ENCODE assay signal across 8 mouse cellular contexts in the genomic region with DNA sequence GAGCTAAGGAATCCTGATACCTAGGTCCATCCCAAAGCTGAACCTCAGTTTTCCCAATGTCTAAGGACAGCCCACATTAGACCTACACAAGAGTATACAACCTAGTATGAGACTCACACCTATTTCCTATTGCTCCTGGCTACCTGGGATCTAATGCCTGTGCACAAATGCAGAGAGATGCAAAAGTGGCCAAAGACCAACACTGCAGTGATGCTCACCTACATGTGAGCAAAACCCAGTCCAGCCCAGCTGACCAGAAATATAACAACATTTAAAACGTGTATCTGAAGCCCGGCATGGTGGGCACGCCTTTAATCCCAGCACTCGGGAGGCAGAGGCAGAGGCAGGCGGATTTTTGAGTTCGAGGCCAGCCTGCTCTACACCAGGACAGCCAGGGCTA. TPM values are rescaled to one million over a fixed set of nuclear protein-coding genes. Genes with fewer than 3 reads are reported as not detected.
DNase-seq lines count a peak whose midpoint lies in the region; ATAC-seq and TF ChIP-seq lines count a peak whose summit lies in the region.

No protein-coding gene starts in this region.

- WGBS in heart, embryonic 11.5 days (ENCODE audit: insufficient replicate concordance) = 13% methylated on average over 6 of the region's 6 CpGs
- WGBS in hindbrain, embryonic 13.5 days = 8% methylated on average over 6 of the region's 6 CpGs
- WGBS in midbrain, embryonic 10.5 days = 13% methylated on average over 6 of the region's 6 CpGs

- no peaks in the 10 kb centered on the region for H3K4me1 ChIP-seq in heart, embryonic 11.5 days (ENCODE audit: control insufficient read depth, insufficient read depth, low read length)
- peaks cover 4 to 12% of the 10 kb centered on the region in 2 experiments for H3K4me1 ChIP-seq in ES-E14 (ENCODE audit: control insufficient read depth in 2 of 2, insufficient read depth in 2 of 2, low read length in 2 of 2, poor library complexity in 1 of 2)
- H3K4me1 ChIP-seq in hindbrain, embryonic 13.5 days (replicated peaks) = peaks cover 18% of the 10 kb centered on the region
- H3K4me1 ChIP-seq in midbrain, embryonic 10.5 days = peaks cover 37% of the 10 kb centered on the region

- H3K9ac ChIP-seq in heart, embryonic 11.5 days (ENCODE audit: low read depth, low read length) = no peak overlapping the region
- H3K9ac ChIP-seq in ES-E14 (ENCODE audit: insufficient read depth, low read depth, low read length, poor library complexity, severe bottlenecking) = no peak overlapping the region
- no peak overlapping the region for H3K9ac ChIP-seq in hindbrain, embryonic 13.5 days

- H3K4me3 ChIP-seq in heart, embryonic 11.5 days (ENCODE audit: low read depth, low read length) = peak overlapping the region; percentile 82
- H3K4me3 ChIP-seq in ES-E14 (ENCODE audit: insufficient read depth in 1 of 2, low read depth in 1 of 2, low read length in 2 of 2, poor library complexity in 1 of 2, severe bottlenecking in 1 of 2) = peak overlapping the region; percentile 22 to 83; a peak in 3 of 4 replicates
- H3K4me3 ChIP-seq in hindbrain, embryonic 13.5 days = peak overlapping the region; percentile 60; the same call in 1 of the 2 replicates
- H3K4me3 ChIP-seq in midbrain, embryonic 10.5 days = peak overlapping the region; percentile 80
- H3K4me3 ChIP-seq in left cerebral cortex, adult 2 months = no peak overlapping the region; the same call in 1 of the 2 replicates

- H3K27me3 ChIP-seq in heart, embryonic 11.5 days (ENCODE audit: control insufficient read depth, insufficient read depth, low read length) = no peaks in the 10 kb centered on the region
- peaks cover 16% of the 10 kb centered on the region for H3K27me3 ChIP-seq in hindbrain, embryonic 13.5 days
- H3K27me3 ChIP-seq in midbrain, embryonic 10.5 days (ENCODE audit: low read depth, poor library complexity, severe bottlenecking) = peaks cover 23% of the 10 kb centered on the region

- no peak for TF ChIP-seq CTCF in left cerebral cortex, adult 2 months (IDR thresholded peaks at IDR 0.05)

- intact Hi-C loops in left cerebral cortex, adult 2 months (cut with DNase I) = loop anchor here (5.0 to 10.0 kb wide), 3 partner anchors 354 to 811 kb away; a partner anchor contains a TSS

- H3K27ac ChIP-seq in heart, embryonic 11.5 days (ENCODE audit: low read depth, low read length) = no peak overlapping the region
- no peak overlapping the region for H3K27ac ChIP-seq in ES-E14 (ENCODE audit: insufficient read depth, low read depth, low read length, poor library complexity, severe bottlenecking)
- no peak overlapping the region for H3K27ac ChIP-seq in hindbrain, embryonic 13.5 days
- no peak overlapping the region for H3K27ac ChIP-seq in midbrain, embryonic 10.5 days (replicated peaks)
- H3K27ac ChIP-seq in left cerebral cortex, adult 2 months = no peak overlapping the region

- in situ Hi-C loops in ES-E14 (cut with MboI; ENCODE audit: low sequenced_read_pairs in 2 of 2, unreplicated experiment in 2 of 2) = no loop called here

- DNase-seq in heart, adult 9 months (ENCODE audit: low spot score in 2 of 2) = no peak
- DNase-seq in ES-E14 (ENCODE audit: low read depth, low spot score) = no peak
- no peak for DNase-seq in midbrain, embryonic 10.5 days (ENCODE audit: low spot score)
- no peak for DNase-seq in urinary bladder, adult 2 months (ENCODE audit: low spot score)
- no peak for DNase-seq in right cerebral cortex, adult 2 months (ENCODE audit: low spot score in 2 of 2)
- no peak for DNase-seq in left cerebral cortex, adult 2 months (ENCODE audit: extremely low spot score in 1 of 2, low spot score in 2 of 2)

- H3K4me2 ChIP-seq in heart, embryonic 11.5 days = peak overlapping the region; percentile 63
- peak overlapping the region; percentile 58 for H3K4me2 ChIP-seq in hindbrain, embryonic 13.5 days

- no peak for ATAC-seq in heart, embryonic 11.5 days (replicated peaks; ENCODE audit: insufficient number of reproducible peaks, low FRiP score, low TSS enrichment)
- no peak for ATAC-seq in hindbrain, embryonic 13.5 days (ENCODE audit: low FRiP score)

- no peaks in the 10 kb centered on the region for H3K9me3 ChIP-seq in heart, embryonic 11.5 days (replicated peaks; ENCODE audit: control insufficient read depth, low read length)
- no peaks in the 10 kb centered on the region for H3K9me3 ChIP-seq in ES-E14 (ENCODE audit: control insufficient read depth, insufficient read depth, low read depth, low read length)
- no peaks in the 10 kb centered on the region for H3K9me3 ChIP-seq in hindbrain, embryonic 13.5 days
- no peaks in the 10 kb centered on the region for H3K9me3 ChIP-seq in midbrain, embryonic 10.5 days (replicated peaks)

- no peaks in the 10 kb centered on the region for H3K36me3 ChIP-seq in heart, embryonic 11.5 days (ENCODE audit: control insufficient read depth, insufficient read depth, low read length)
- H3K36me3 ChIP-seq in ES-E14 (ENCODE audit: control insufficient read depth, insufficient read depth, low read length, poor library complexity, severe bottlenecking) = no peaks in the 10 kb centered on the region
- H3K36me3 ChIP-seq in hindbrain, embryonic 13.5 days = no peaks in the 10 kb centered on the region
- no peaks in the 10 kb centered on the region for H3K36me3 ChIP-seq in midbrain, embryonic 10.5 days

TF ChIP-seq in ES-E14, 5 proteins besides CTCF, POLR2A, EP300 and RAD21:
- TF ChIP-seq MAFK (IDR thresholded peaks at IDR 0.05; ENCODE audit: insufficient read depth, low read depth, low read length) (no peak), CHD2 (IDR thresholded peaks at IDR 0.05; ENCODE audit: low read depth, low read length) (no peak), HCFC1 (IDR thresholded peaks at IDR 0.05; ENCODE audit: borderline replicate concordance, insufficient read depth, low read length) (no peak), ZC3H11A (IDR thresholded peaks at IDR 0.05; ENCODE audit: borderline replicate concordance, low read depth, low read length) (no peak), ZNF384 (IDR thresholded peaks at IDR 0.05; ENCODE audit: low read depth, low read length) (no peak)

RNA-seq across cellular contexts. Expression of a gene that starts 18.2 kb away (rescaled TPM):
- 15.1 and 17.4 TPM in 2 replicates for polyA plus RNA-seq in heart, embryonic 11.5 days (2014; fragmentation: Nextera tagmentation; extraction: Ambion mirVana)
- 8.4 and 8.8 TPM in 2 replicates for total RNA-seq in ES-E14 (2012; rRNA removed)
- polyA plus RNA-seq in hindbrain, embryonic 13.5 days (2015; fragmentation: Nextera tagmentation; extraction: Ambion mirVana) = 17.7 and 18.2 TPM in 2 replicates
- polyA plus RNA-seq in midbrain, embryonic 10.5 days (2016; fragmentation: Nextera tagmentation; extraction: Ambion mirVana) = 27.5 and 28.7 TPM in 2 replicates
- polyA plus RNA-seq in urinary bladder, adult 2 months (2012; rRNA removed) = 7.6 and 7.8 TPM in 2 replicates
- total RNA-seq in left cerebral cortex, adult 2 months (2021) = 1 to 10 TPM; 6.8 TPM

RNA-seq across cellular contexts. Expression of a gene that starts 53.4 kb away (rescaled TPM):
- polyA plus RNA-seq in heart, embryonic 11.5 days (2014; fragmentation: Nextera tagmentation; extraction: Ambion mirVana) = 8.9 and 9.0 TPM in 2 replicates
- 19.9 and 26.9 TPM in 2 replicates for total RNA-seq in ES-E14 (2012; rRNA removed)
- 28.2 and 28.3 TPM in 2 replicates for polyA plus RNA-seq in hindbrain, embryonic 13.5 days (2015; fragmentation: Nextera tagmentation; extraction: Ambion mirVana)
- 19.8 and 25.7 TPM in 2 replicates for polyA plus RNA-seq in midbrain, embryonic 10.5 days (2016; fragmentation: Nextera tagmentation; extraction: Ambion mirVana)
- 9.2 and 11.9 TPM in 2 replicates for polyA plus RNA-seq in urinary bladder, adult 2 months (2012; rRNA removed)
- total RNA-seq in left cerebral cortex, adult 2 months (2021) = 10 to 100 TPM; 24.7 to 32.0 TPM

RNA-seq across cellular contexts. Expression of a gene that starts 54.8 kb away (rescaled TPM):
- polyA plus RNA-seq in heart, embryonic 11.5 days (2014; fragmentation: Nextera tagmentation; extraction: Ambion mirVana) = not detected in 2 replicates
- 62.5 and 93.1 TPM in 2 replicates for total RNA-seq in ES-E14 (2012; rRNA removed)
- 0.13 and 0.22 TPM in 2 replicates for polyA plus RNA-seq in hindbrain, embryonic 13.5 days (2015; fragmentation: Nextera tagmentation; extraction: Ambion mirVana)
- 0.12 and 0.19 TPM in 2 replicates for polyA plus RNA-seq in midbrain, embryonic 10.5 days (2016; fragmentation: Nextera tagmentation; extraction: Ambion mirVana)
- 0.04 TPM in 2 replicates for polyA plus RNA-seq in urinary bladder, adult 2 months (2012; rRNA removed)
- total RNA-seq in left cerebral cortex, adult 2 months (2021) = not detected
